Mouse (Mus musculus): Measurements from ENCODE around the gene Lsp1. TPM values are rescaled to one million over a fixed set of nuclear protein-coding genes. Genes with fewer than 3 reads are reported as not detected.

The Lsp1 gene
- total RNA-seq, 2 experiments from 2014 or later = 4.2 to 5.7 TPM

DNA sequence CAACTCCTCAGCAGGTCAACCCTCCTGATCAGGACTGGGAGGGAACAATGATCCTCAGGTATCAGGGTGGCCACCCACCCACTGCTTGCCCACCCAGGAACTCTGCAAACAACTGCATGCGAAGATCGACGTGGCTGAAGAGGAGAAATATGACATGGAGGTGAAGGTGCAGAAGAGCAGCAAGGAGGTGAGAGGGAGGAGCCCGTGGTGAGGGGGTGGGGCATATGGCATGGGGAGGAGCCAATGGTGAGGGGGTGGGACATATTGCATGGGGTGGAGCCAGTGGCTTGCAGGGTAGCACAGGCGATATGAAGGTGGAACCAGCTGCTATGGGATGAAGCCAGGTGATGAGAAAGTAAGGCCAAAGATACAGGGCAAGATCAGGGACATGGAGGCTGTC, 17.1 kb upstream of the Lsp1 start:
- no peak for DNase-seq (ENCODE audit: low spot score in 2 of 2)

- no peak for DNase-seq (ENCODE audit: low spot score in 2 of 2)
Observed at GRCm38 (mm10) chr7:142444171-142444570, 16.4 kb upstream of the Lsp1 start.

GRCm38 (mm10) chr7:142445324-142445723, 15.3 kb upstream of the Lsp1 start:
- DNase-seq (ENCODE audit: low spot score in 2 of 2) = no peak

- DNase-seq (ENCODE audit: low spot score in 2 of 2) = no peak
Observed at GRCm38 (mm10) chr7:142446264-142446663, 14.3 kb upstream of the Lsp1 start.

DNA sequence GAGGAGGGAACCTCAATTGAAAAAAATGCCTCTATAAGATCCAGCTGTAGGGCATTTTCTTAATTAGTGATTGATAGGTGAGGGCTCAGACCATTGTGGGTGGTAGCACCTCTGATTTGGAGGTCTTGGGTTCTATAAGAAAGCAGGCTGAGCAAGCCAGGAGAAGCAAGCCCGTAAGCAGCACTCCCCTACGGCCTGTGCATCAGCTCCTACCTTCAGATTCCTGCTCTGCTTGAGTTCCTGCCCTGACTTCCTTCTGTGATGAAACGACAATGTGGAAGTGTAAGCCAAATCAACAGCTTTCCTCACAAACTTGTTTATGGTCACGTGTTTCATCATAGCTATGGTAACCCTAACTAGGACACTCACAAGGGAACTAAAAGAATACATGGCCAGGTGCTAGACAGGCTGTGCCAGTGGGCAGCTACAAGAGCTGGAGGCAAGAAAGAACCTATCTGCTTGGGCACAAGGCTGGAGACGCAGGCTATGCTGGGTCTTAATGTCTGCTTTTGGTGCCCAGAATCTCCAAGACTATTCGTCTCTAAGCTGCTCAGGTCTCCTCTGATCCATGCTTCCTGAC, 11.5 kb upstream of the Lsp1 start:
- DNase-seq (ENCODE audit: low spot score in 2 of 2) = no peak

DNA sequence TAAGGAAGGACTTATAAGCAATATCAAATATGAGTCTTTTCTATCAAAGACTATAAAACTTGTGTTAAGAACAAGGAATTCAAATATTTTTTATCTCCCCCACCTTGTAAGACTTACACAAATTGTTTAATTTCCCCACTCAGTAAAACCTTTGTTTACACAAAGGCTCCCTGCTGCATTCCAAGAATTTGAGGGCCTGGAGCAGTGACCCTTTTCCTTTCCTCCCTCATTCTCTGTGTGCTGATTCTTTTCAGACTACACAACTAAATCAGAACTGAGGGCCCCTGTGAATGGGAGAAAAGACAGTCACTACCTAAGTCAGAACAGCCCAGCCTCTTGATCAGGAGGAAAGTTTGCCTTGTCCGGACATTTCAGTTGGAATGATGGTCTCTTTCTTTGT, 5.9 kb upstream of the Lsp1 start:
- DNase-seq (ENCODE audit: low spot score in 2 of 2) = no peak

GRCm38 (mm10) chr7:142455251-142455650, 5.4 kb upstream of the Lsp1 start:
- no peak for DNase-seq (ENCODE audit: low spot score in 2 of 2)

GRCm38 (mm10) chr7:142456806-142457205, 3.8 kb upstream of the Lsp1 start:
- DNase-seq (ENCODE audit: low spot score in 2 of 2) = no peak

DNA sequence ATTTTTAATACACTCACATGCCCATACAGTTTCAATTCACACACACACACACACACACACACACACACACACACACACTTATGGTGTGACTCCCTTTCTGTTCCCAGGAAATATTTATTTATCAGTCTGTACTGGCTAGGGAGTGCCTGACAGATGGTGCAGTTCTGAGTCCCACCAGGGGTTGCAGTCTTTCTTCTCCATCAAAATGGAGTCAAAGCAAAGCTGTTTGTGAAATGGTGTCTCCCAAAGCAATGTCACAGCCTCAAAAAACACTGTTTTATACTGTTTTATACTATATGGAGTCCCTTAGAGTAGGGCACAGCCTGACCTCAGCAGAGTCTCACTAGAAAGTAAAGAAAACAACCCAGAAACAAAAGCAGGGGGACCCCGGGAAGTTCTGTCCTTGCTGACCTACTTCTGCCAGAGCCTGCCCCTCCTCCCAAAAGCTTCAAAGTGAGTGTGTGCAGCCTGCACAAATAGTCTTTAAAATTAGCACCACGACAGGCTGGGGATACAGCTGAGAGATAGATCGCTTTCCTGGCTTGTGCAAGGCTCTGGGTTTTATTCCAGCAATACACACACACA, 3.3 kb upstream of the Lsp1 start:
- DNase-seq (ENCODE audit: low spot score in 2 of 2) = no peak

DNA sequence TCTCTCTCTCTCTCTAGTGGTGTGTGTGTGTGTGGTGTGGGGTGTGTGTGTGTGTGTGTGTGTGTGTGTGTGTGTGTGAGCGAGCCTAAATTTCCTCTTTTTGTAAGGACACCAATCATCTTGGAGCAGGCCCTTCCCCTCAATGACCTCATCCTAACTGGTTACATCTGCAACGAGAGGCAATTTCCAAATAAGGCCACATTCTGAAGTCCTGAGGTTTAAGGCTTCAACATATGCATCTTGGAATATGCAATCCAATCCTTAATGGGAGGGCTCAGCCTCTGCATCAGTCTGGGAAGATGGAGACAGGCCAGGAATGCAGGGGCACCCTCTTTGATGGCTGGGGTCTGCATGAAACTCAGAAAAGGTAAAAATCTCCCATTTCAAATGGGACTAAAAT, 2.6 kb upstream of the Lsp1 start:
- DNase-seq (ENCODE audit: low spot score in 2 of 2) = no peak

GRCm38 (mm10) chr7:142458676-142459298, 1.8 kb upstream of the Lsp1 start:
- DNase-seq (ENCODE audit: low spot score in 2 of 2) = no peak

DNA sequence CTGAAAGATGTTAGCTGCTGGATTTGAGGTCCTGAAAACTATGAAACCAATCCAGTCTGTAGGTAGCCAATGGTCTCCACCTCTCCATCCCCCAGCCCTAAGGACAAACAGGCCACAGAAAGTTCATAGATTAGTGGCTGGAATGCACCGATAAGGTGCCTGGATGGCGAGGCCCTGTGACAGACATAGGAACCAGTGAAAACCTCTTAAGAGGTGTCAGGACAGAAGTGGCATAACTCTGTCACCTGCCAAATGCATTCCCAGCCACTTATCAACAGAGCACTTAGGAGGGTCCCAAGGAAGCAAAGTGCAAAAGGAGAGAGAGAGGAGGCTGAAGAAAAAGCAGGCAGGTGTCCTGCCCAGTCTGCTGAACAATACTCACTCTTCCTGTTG, 1.3 kb upstream of the Lsp1 start:
- no peak for DNase-seq (ENCODE audit: low spot score in 2 of 2)

- DNase-seq (ENCODE audit: low spot score in 2 of 2) = no peak
Observed at GRCm38 (mm10) chr7:142461446-142461845, 837 bp downstream of the Lsp1 start.

- no peak for DNase-seq (ENCODE audit: low spot score in 2 of 2)
Observed at GRCm38 (mm10) chr7:142462190-142462589, 1.6 kb downstream of the Lsp1 start.

DNA sequence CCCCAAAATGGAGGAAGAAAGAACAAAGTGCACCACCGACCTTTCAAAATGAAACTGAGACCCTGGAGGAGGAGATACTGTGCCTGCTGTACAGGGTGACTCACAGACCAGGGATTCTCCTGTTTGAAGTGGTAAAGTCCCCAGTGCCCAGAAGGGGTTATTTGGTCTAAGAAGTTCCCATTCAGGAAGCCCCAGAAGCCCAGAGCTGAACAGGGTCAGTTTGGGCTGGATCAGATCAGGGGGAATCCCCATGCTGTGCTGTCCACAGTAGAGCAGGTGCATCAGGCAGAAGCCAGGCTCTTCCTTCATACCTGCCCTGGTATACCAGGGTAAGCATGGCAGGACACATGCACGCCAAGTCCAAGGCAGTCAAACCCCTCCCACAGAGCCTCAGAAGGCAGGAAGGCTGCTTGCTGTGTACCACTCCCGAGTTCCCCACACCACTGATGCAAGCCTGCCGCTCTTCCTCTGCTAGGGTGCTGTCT, 2.0 kb downstream of the Lsp1 start:
- no peak for DNase-seq (ENCODE audit: low spot score in 2 of 2)

DNA sequence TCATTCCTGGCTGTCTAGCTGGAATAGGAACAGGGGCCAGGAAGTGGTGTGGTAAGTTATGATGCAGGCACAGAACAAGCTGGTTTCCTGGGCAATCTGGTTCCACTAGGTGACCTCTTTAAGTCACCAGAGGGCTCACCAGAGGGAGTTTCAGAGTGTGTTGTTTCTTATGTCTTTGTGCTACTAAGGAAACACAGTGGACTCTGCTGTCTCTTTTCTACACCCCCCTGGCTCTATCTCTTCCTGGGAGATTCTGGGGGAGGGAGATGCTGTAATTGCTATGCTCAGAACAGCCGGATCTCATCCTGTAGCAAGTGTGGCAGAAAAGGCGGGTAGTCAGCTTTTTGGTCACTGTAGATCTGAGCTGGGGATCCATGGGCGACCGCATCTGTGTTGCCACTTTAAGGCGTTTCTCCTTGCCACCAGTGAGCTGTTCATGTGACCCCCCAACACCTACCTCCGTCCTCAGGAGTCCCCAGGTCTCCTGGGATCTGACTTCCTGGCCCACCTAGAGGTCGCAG, 9.6 kb downstream of the Lsp1 start:
- DNase-seq (ENCODE audit: low spot score in 2 of 2) = no peak

GRCm38 (mm10) chr7:142470808-142471413, 10.3 kb downstream of the Lsp1 start:
- no peak for DNase-seq (ENCODE audit: low spot score in 2 of 2)

DNA sequence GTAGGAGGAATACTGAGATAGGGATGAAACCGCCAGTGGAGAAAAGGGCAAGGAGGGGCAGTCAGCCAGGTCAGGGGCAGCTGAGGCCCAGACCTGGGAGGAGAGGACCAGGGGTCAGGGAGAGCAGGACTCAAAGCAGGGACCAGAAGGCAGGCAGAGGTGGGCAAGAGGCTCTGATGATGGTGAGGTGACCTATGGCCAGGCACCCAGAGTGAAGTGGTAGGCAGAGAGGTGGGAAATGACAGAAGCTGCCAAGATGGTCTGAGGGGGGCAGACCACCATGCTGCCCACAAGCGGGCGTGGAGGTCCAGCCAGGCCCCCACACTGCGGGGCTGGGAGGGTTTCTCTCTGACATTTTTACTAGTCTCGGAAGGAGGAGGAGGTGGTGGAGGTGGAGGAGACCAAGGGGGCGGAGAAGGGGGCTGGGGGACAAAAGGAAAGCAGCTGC, 10.8 kb downstream of the Lsp1 start:
- DNase-seq (ENCODE audit: low spot score in 2 of 2) = no peak

DNA sequence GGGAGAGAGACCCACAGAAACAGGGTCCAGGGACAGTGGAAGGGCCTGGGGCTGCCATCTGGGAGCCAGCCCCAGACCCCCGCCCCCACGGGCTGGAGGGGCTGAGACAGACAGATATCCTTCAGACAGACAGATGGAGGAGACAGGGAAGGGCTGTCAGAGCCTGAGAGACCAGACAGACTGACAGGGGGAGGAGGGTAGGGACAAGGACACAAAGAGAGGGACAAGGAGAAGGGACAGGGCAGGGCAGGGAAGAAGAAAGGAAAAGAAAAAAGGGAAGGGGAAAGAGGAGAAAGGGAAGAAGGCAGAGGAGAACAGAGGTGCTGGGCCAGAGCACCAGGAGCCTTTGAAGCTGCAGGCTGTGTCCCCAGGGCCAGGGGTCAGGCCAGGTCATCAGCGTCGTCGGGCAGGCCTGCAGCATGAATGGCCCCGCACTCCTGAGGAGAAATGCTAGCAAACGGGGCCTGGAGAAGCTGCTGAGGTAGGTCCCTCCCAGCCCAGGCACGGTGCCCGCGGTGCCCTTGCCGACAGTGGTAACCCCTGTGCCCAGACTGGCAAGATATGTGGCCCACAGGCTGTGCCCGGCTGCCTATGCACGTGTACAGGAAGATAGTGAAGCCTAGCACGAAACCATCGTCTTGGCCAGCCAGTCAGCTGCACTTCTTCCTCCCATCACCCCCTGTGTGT, 11.4 kb downstream of the Lsp1 start:
- DNase-seq (ENCODE audit: low spot score in 2 of 2) = no peak

DNA sequence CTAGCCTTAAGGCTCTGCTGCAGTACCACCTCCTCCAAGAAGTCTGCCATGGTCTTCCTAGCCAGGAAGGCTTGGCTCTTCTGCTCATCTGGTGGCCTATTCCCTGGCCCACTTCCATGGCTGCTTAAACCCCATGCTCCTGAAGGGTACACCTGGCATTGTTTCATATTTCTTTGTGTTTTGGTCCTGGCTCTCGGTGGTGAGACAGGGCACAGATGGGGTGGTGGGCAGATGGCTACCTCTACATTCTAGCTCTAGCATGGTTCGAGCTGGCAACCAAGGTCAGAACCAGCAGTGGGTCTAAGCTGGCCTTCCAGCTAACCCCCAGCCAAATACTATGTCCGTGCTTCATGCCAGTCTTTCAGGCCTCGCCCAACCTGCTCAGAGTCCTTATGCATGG, 12.3 kb downstream of the Lsp1 start:
- no peak for DNase-seq (ENCODE audit: low spot score in 2 of 2)

DNA sequence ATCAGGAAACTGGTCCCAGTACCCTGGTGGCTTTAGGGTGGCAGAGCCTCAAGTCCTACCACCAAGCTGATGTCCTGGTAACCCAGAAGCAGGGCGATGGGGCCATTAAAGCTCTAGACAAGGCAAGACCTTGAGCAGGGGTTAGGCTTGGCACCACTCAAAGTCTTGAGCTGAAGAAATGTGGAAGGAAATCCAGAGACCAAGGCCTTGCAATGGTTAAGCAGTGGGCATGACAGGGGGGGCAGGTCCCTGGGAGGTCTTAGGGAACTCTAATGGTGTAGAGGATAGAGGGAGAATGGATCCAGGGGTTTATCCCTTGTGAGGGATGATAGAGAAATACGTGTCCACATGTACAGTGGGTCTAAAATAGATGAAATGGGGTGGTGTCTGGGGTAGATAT, 12.9 kb downstream of the Lsp1 start:
- no peak for DNase-seq (ENCODE audit: low spot score in 2 of 2)

DNA sequence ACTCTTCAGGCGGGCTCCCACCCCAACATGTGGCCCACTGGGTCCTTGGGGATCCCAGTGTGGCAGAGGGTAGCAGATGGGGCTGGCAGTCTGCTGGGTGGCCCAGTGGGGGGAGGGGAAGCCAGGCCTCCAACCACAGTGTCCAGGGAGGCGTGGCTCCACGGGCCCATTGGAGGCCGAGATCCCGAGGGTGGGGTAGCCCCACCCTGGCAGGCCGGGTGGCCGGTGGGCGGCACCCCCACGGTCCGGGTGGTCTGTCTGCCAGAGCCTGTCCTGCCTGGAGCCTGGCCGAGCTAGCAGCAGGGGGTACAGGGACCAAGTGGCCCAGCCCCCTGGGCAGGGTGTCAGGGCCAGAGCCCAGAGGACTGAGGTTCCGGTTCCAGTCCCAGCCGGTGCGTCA, 14.2 kb downstream of the Lsp1 start:
- no peak for DNase-seq (ENCODE audit: low spot score in 2 of 2)
